Mouse (Mus musculus) gastrocnemius, adult 18-20 months (tissue): ENCODE results near the gene Hist1h1d. TPM values are rescaled to one million over a fixed set of nuclear protein-coding genes. Genes with fewer than 3 reads are reported as not detected.

Experiments
- DNase-seq: peaks from one replicate; pipeline ENCODE4 v3.0.0; 2021; ENCODE audit warnings: low spot score
- long read RNA-seq, 2 experiments: library from polyadenylated mRNA; stranded (forward); transcript quantifications; one replicate each; pipeline ENCODE4 v2.0.0; 2021
- total RNA-seq, 2 experiments: library from RNA; stranded (reverse); gene quantifications; 2 replicates each; pipeline ENCODE4 v1.2.3; 2021

Gene Hist1h1d
- total RNA-seq, result under 1 TPM; 0.83 to 0.89 TPM
- long read RNA-seq, experiment 1, result 0 reads
- long read RNA-seq, experiment 2, result 0 reads

GRCm38 (mm10) chr13:23552962-23553361 lies at the start of gene Hist1h1d:
TSS of gene Hist1h1d (plus strand) at chr13:23553262.
- no peak for DNase-seq

GRCm38 (mm10) chr13:23503797-23504196 lies 49.3 kb upstream of the Hist1h1d start:
- DNase-seq, result peak; percentile 40

- no peak for DNase-seq
Observed at GRCm38 (mm10) chr13:23505662-23506345, 47.3 kb upstream of the Hist1h1d start.

DNA sequence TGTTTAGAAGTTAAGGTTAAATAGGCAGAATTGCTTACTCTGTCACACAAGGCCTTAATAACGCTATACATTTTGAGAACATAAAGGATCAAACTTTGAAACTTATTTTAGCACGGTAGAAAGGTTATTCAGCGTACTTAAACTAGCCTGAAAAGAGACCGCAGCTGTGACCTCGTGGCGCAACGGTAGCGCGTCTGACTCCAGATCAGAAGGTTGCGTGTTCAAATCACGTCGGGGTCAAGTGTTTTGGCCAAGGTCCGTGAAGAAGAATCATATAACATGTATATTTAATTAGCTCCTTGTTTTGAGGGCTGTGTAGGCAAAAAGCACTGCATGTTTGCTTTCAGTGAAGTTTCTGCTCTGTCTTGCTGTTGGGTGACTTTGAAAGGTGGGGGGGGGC lies 46.7 kb upstream of the Hist1h1d start:
- no peak for DNase-seq

DNA sequence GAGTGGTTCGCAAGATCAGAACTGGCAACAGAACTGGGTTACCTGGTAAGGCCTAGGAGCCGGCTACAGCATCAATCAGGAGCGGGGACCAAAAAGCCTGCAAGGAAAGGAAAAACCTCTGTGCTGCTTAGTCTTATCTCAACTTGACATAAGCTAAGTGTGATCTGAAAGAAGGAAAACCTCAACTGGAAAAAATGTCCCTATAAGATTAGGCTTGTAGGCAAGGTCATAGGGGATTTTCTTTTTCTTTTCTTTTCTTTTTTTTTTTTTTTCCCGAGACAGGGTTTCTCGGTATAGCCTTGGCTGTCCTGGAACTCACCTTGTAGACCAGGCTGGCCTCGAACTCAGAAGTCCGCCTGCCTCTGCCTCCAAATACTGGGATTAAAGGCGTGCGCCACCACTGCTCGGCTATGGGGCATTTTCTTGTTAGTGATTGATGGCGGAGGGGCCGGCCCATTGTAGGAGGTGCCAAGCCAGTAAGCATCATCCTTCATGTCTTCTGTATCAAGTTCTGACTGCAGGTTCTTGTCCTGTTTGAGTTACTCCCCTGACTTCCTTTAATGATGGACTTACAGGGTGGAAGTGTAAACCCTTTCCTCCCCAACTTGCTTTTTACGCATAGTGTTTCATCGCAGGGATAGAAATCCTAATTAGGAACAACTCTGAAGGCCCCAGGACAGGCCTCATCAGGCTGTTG lies 46.1 kb upstream of the Hist1h1d start:
- no peak for DNase-seq

DNA sequence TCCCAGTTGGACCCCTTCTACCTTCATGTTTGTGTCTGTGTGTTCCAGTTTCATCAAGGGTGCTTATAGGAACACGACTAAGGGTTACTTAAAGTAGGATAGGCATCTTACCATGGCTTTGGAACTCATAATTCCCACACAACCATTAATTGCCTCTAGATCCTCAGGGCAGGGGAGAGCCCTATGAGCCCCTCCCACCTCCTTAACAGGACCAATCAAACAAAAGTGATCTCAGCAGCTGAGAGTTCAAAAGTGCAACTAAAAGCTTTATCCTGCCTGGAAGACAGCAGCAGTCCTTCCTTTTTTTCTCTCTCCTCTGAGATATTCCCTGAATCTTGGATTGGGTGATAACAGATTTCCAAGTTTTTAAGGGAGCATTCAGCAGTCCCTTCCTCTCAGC lies 42.9 kb upstream of the Hist1h1d start:
- DNase-seq, result no peak

DNA sequence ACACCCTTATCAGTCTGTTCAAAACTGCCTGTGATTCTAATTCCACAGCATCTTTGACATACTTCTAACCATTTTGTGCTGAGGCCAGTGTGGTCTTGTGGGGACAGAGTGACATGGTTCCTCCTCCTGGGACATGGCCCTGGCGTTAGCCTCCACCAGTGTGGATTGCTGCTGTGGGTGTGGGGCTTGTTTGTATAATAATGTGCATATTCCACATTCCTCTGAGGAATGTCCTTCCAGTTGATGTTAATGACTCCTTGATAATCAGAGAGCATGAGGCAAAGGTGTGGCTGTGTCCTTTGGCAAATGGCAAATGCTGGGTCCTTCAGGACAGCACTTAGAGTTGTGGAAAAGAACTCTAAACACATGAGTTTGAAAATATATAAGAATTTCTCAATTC lies 39.5 kb upstream of the Hist1h1d start:
- no peak for DNase-seq

- no peak for DNase-seq
Observed at GRCm38 (mm10) chr13:23515281-23515680, 37.8 kb upstream of the Hist1h1d start.

DNA sequence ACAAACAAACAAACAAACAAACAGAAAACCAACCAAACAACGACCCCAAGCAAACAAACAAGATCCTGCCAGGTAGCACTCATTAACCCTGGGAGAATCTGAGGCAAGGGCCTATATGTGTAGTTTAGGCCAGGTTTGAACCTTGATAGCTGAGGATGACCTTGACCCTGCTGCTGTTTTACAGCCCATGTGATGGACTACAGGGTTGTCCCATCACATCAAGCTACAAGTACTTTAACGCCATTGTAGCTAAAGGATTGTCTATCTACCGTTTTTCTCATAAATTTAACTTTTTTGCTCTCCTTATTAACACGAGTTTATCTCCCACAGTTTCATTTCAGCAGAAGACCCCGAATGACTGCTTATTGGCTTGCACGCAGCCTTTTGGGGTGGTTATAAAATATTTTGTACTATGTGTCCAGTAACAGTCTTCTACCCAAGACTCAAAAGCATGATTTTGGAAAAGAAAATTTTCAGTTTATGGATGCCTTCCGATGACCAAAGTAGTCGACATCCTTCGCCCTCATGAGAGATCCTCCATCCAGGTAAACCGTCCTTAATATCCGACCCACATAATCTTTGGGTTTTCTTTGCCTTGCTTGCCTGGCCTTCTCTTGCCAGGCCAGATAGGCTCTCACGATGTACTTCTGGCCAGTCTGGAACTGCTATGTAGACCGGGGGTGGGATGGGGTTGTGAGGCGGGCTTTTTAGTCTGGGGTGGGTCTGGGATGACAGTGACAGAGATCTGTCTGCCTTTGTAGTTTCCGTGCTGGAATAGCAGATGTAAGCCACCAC lies 37.0 kb upstream of the Hist1h1d start:
- DNase-seq, result no peak

- peak; percentile 68 for DNase-seq
Observed at GRCm38 (mm10) chr13:23516822-23517602, 36.0 kb upstream of the Hist1h1d start.

DNA sequence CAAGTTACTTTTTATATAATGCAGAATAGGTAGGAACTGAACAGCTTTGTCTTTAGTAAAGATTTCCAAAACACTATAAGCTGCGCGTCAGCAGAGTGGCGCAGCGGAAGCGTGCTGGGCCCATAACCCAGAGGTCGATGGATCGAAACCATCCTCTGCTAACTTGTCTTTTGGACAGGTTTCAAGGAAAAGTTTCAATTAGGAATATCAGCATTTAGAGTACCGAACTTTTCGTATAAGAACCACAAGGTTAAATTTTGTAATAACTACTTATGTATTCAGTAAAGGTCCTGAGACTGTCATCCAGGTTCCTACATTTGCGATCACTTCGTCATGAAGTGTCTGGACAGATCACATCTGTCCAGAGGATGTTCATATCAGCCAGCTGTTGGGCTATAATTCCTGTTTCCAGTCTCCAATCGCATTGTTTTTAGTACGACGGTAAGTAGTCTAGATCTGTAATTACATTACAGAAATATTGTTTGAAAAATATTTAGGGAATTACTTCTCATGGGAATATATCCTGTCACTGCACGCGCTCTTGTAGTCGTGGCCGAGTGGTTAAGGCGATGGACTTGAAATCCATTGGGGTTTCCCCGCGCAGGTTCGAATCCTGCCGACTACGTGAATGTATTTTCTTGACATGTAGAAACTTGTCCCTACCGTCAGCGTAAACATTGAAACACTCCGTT lies 35.3 kb upstream of the Hist1h1d start:
- DNase-seq, result peak; percentile 90

GRCm38 (mm10) chr13:23518295-23518603 lies 34.8 kb upstream of the Hist1h1d start:
- DNase-seq, result no peak

GRCm38 (mm10) chr13:23518885-23519284 lies 34.2 kb upstream of the Hist1h1d start:
- DNase-seq, result peak; percentile 83

DNA sequence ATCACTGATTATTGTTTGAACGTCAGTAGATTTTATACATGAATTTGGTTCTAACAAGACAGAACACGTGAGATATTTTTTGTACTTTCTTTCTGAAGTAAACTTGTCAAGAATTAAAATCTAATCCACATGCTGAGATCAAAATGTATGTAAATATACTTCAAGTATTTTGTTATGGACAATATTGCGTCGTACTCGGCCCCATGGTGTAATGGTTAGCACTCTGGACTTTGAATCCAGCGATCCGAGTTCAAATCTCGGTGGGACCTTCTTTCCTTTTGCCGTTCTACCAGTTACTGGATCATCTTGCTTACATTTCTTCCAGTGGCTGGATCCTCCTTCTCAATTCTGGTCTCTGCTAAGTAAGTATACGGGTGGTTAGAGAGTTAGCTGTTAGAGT lies 33.6 kb upstream of the Hist1h1d start:
- DNase-seq, result peak; percentile 84

DNA sequence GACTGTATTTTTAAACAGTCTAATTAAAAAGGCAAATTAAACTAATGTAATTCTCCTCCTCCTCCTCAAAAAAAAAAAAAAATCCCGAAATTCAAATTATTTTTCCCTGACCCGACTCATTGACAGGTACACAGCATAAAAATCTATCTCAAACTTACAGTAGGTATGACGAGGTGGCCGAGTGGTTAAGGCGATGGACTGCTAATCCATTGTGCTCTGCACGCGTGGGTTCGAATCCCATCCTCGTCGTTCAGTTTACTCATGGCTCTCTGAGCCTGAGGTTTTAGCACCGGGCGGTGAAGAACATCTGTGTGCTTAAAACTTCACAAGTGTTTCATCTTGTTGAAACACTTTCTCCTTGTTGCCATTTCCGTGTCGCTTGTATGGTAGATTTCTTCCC lies 31.4 kb upstream of the Hist1h1d start:
- peak; percentile 74 for DNase-seq

GRCm38 (mm10) chr13:23523976-23524375 lies 29.1 kb upstream of the Hist1h1d start:
- no peak for DNase-seq

DNA sequence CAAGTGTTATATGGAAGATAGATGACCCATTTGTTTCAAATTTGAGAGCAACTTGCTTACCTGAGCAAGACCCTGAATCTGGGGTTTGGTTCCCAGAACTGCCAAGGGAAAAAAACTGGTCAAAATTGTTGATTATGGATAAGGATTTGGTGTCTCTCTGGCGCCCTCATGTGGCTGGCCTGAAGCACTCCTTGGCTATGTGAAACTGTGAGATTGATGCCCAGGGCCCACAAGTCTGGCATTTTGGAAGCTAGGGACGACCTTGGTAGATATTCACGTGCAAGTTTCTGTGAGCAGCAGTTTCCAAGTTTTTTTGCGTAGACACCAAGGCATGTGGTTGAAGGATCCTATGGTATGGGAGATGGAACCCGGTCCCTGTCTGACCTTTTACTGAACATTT lies 28.4 kb upstream of the Hist1h1d start:
- DNase-seq, result peak; percentile 62

DNA sequence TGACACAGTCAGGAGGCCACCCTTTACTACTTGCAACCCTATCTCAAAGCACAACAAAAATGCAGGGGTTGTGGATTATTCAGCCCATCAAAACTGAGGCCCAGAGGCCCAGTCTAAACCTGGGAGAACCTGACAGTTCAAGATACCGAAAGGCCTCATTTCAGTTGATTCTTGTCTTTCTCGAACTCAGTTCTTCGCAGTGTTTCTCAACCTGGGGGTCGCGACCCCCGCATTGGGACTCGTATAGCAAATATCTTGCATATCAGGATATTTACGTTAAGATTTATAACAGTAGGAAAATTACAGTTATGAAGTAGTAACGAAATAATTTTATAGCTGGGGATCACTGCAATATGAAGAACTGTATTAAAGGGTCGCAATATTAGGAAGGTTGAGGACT lies 27.2 kb upstream of the Hist1h1d start:
- no peak for DNase-seq

DNA sequence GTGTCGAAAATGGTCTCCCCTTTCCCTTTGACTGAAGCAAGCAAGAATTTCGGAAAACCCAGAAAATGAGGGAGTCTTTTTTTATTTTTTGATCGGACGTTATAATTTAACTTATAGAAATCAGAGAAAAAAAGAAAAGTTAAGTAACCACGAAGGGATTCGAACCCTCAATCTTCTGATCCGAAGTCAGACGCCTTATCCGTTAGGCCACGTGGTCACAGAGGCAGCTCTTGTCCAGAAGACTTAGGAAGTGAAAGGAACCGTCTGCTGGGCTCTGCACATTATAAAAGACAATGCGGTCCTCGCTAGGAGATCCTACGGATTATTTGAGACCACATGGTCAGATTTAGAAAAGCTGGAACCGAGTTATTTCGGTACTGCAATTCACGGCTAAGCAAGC lies 26.8 kb upstream of the Hist1h1d start:
- DNase-seq, result peak; percentile 91

DNA sequence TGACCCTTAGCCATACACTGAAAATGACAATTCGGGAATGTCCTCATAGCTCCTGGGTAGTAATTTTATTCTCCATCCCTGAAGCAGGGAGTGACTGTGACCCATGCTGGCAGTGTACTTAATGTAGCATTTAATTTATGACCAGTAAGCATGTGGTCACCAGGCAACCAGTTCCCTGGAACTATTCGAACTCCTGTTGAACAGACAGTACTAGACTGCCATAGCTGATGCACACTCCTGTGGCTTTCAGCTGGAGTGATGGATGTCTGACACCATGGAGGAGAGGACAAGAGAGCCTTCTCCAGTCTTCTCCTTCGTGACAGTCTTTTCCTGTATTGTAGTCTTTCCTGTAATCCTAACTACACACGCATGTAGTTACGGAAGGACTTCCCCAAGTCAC lies 24.1 kb upstream of the Hist1h1d start:
- DNase-seq, result no peak
